Mouse (Mus musculus): Measurements from ENCODE around the gene Nsl1. TPM values are rescaled to one million over a fixed set of nuclear protein-coding genes. Genes with fewer than 3 reads are reported as not detected.

Nsl1 gene
- polyA plus RNA-seq, 1 experiment from 2014 or later = 10.2 TPM

- H3K27ac ChIP-seq = no peak overlapping the region
- no peaks in the 10 kb centered on the region for H3K4me1 ChIP-seq (replicated peaks)
- no peaks in the 10 kb centered on the region for H3K27me3 ChIP-seq
- no peak for ATAC-seq
- H3K4me3 ChIP-seq (replicated peaks) = no peak overlapping the region
- H3K36me3 ChIP-seq = peaks cover 22% of the 10 kb centered on the region
- 77% methylated on average over 5 of the region's 5 CpGs for WGBS
- no peaks in the 10 kb centered on the region for H3K9me3 ChIP-seq
- H3K4me2 ChIP-seq (replicated peaks) = no peak overlapping the region
- no peak overlapping the region for H3K9ac ChIP-seq (replicated peaks)
Observed at GRCm38 (mm10) chr1:191084951-191085559, 22.2 kb downstream of the Nsl1 start.

GRCm38 (mm10) chr1:191085597-191085996 lies 22.8 kb downstream of the Nsl1 start:
- H3K27me3 ChIP-seq = no peaks in the 10 kb centered on the region
- H3K9me3 ChIP-seq = no peaks in the 10 kb centered on the region
- no peak overlapping the region for H3K9ac ChIP-seq (replicated peaks)
- H3K4me3 ChIP-seq (replicated peaks) = no peak overlapping the region
- no peak for ATAC-seq
- peaks cover 18% of the 10 kb centered on the region for H3K36me3 ChIP-seq
- no peaks in the 10 kb centered on the region for H3K4me1 ChIP-seq (replicated peaks)
- no peak overlapping the region for H3K4me2 ChIP-seq (replicated peaks)
- 87% methylated on average over 12 of the region's 12 CpGs for WGBS
- H3K27ac ChIP-seq = no peak overlapping the region

GRCm38 (mm10) chr1:191086304-191086878 lies 23.6 kb downstream of the Nsl1 start:
- no peak overlapping the region for H3K27ac ChIP-seq
- no peak overlapping the region for H3K9ac ChIP-seq (replicated peaks)
- ATAC-seq = no peak
- no peaks in the 10 kb centered on the region for H3K9me3 ChIP-seq
- H3K4me2 ChIP-seq (replicated peaks) = no peak overlapping the region
- no peak overlapping the region for H3K4me3 ChIP-seq (replicated peaks)
- H3K27me3 ChIP-seq = no peaks in the 10 kb centered on the region
- 89% methylated on average over 7 of the region's 7 CpGs for WGBS
- peaks cover 14% of the 10 kb centered on the region for H3K36me3 ChIP-seq
- H3K4me1 ChIP-seq (replicated peaks) = no peaks in the 10 kb centered on the region

- no peaks in the 10 kb centered on the region for H3K9me3 ChIP-seq
- no peak overlapping the region for H3K4me2 ChIP-seq (replicated peaks)
- ATAC-seq = no peak
- no peak overlapping the region for H3K27ac ChIP-seq
- no peaks in the 10 kb centered on the region for H3K4me1 ChIP-seq (replicated peaks)
- H3K27me3 ChIP-seq = no peaks in the 10 kb centered on the region
- H3K4me3 ChIP-seq (replicated peaks) = no peak overlapping the region
- H3K36me3 ChIP-seq = peaks cover 11% of the 10 kb centered on the region
- no peak overlapping the region for H3K9ac ChIP-seq (replicated peaks)
- WGBS = 79% methylated on average over 8 of the region's 8 CpGs
Observed at GRCm38 (mm10) chr1:191086960-191087359, 24.1 kb downstream of the Nsl1 start.

GRCm38 (mm10) chr1:191087955-191088354 lies 25.1 kb downstream of the Nsl1 start:
- Histone ChIP-seq H3K27ac (no peak overlapping the region), H3K36me3 (0 out of 2 replicates have a peak, but pooled peaks cover 3% of the 10 kb centered on the region), H3K4me2 (replicated peaks) (no peak overlapping the region), H3K4me3 (replicated peaks) (no peak overlapping the region), H3K27me3 (no peaks in the 10 kb centered on the region), H3K9me3 (no peaks in the 10 kb centered on the region), H3K4me1 (replicated peaks) (no peaks in the 10 kb centered on the region), H3K9ac (replicated peaks) (no peak overlapping the region)
- whole genome bisulfite sequencing = 93% methylated on average over 5 of the region's 5 CpGs
- ATAC-seq = no peak

- no peak overlapping the region for H3K27ac ChIP-seq
- H3K9me3 ChIP-seq = no peaks in the 10 kb centered on the region
- no peaks in the 10 kb centered on the region for H3K36me3 ChIP-seq
- WGBS = 78% methylated on average over 6 of the region's 6 CpGs
- no peak overlapping the region for H3K4me3 ChIP-seq (replicated peaks)
- H3K27me3 ChIP-seq = no peaks in the 10 kb centered on the region
- H3K4me2 ChIP-seq (replicated peaks) = no peak overlapping the region
- no peak overlapping the region for H3K9ac ChIP-seq (replicated peaks)
- ATAC-seq = no peak
- H3K4me1 ChIP-seq (replicated peaks) = no peaks in the 10 kb centered on the region
Observed at GRCm38 (mm10) chr1:191089355-191089754, 26.5 kb downstream of the Nsl1 start.

- no peak overlapping the region for H3K9ac ChIP-seq (replicated peaks)
- H3K4me2 ChIP-seq (replicated peaks) = no peak overlapping the region
- no peak for ATAC-seq
- no peaks in the 10 kb centered on the region for H3K4me1 ChIP-seq (replicated peaks)
- H3K27me3 ChIP-seq = peaks cover 11% of the 10 kb centered on the region
- no peak overlapping the region for H3K4me3 ChIP-seq (replicated peaks)
- no peak overlapping the region for H3K27ac ChIP-seq
- no peaks in the 10 kb centered on the region for H3K9me3 ChIP-seq
- WGBS = 87% methylated on average over 8 of the region's 8 CpGs
- H3K36me3 ChIP-seq = no peaks in the 10 kb centered on the region
Observed at GRCm38 (mm10) chr1:191092050-191092449, 29.2 kb downstream of the Nsl1 start.

GRCm38 (mm10) chr1:191093578-191093977 lies 30.8 kb downstream of the Nsl1 start:
- Histone ChIP-seq H3K36me3 (no peaks in the 10 kb centered on the region), H3K27me3 (peaks cover 23% of the 10 kb centered on the region), H3K9ac (replicated peaks) (no peak overlapping the region), H3K4me2 (replicated peaks) (no peak overlapping the region), H3K9me3 (no peaks in the 10 kb centered on the region), H3K27ac (no peak overlapping the region), H3K4me3 (replicated peaks) (no peak overlapping the region), H3K4me1 (replicated peaks) (peaks cover 10% of the 10 kb centered on the region)
- no peak for ATAC-seq
- 86% methylated on average over 5 of the region's 5 CpGs for WGBS

GRCm38 (mm10) chr1:191095019-191095418 lies 32.2 kb downstream of the Nsl1 start:
- 71% methylated on average over 9 of the region's 9 CpGs for WGBS
- no peaks in the 10 kb centered on the region for H3K9me3 ChIP-seq
- H3K27me3 ChIP-seq = peaks cover 37% of the 10 kb centered on the region
- no peak overlapping the region for H3K4me2 ChIP-seq (replicated peaks)
- peaks cover 12% of the 10 kb centered on the region for H3K4me1 ChIP-seq (replicated peaks)
- no peaks in the 10 kb centered on the region for H3K36me3 ChIP-seq
- no peak overlapping the region for H3K4me3 ChIP-seq (replicated peaks)
- H3K9ac ChIP-seq (replicated peaks) = no peak overlapping the region
- ATAC-seq = no peak
- no peak overlapping the region for H3K27ac ChIP-seq

GRCm38 (mm10) chr1:191096871-191097681 lies 34.3 kb downstream of the Nsl1 start:
- peaks cover 12% of the 10 kb centered on the region for H3K4me1 ChIP-seq (replicated peaks)
- 57% methylated on average over 14 of the region's 14 CpGs for WGBS
- no peak for ATAC-seq
- H3K9me3 ChIP-seq = no peaks in the 10 kb centered on the region; the same call in 1 of the 2 replicates
- no peaks in the 10 kb centered on the region for H3K36me3 ChIP-seq
- peak overlapping the region; percentile 88 for H3K4me2 ChIP-seq (replicated peaks)
- H3K27ac ChIP-seq = no peak overlapping the region
- peak overlapping the region; percentile 51 for H3K4me3 ChIP-seq (replicated peaks)
- H3K9ac ChIP-seq (replicated peaks) = no peak overlapping the region
- H3K27me3 ChIP-seq = peaks cover 43% of the 10 kb centered on the region

- peak; percentile 82 for ATAC-seq
- under 1% methylated on average over 91 of the region's 95 CpGs for WGBS
- peak within 1 kb of the TSS; percentile 66 for H3K9ac ChIP-seq (replicated peaks)
Observed at GRCm38 (mm10) chr1:191097802-191098747, 35.3 kb downstream of the Nsl1 start, which contains the start of gene Batf3. Gene Batf3 (plus strand): TSS chr1:191097847.

More at GRCm38 (mm10) chr1:191097802-191098747, 35.3 kb downstream of the Nsl1 start, which contains the start of gene Batf3:
- no peaks in the 10 kb centered on the region for H3K36me3 ChIP-seq
- H3K4me2 ChIP-seq (replicated peaks) = peak within 1 kb of the TSS; percentile 88
- H3K9me3 ChIP-seq = no peaks in the 10 kb centered on the region; the same call in 1 of the 2 replicates
- H3K4me3 ChIP-seq (replicated peaks) = peak within 1 kb of the TSS; percentile 51
- H3K4me1 ChIP-seq (replicated peaks) = peaks cover 12% of the 10 kb centered on the region
- no peak within 1 kb of the TSS for H3K27ac ChIP-seq
- H3K27me3 ChIP-seq = peaks cover 43% of the 10 kb centered on the region
